Mouse (Mus musculus) kidney, embryonic 16.5 days (tissue): ENCODE results near the gene Xdh. TPM values are rescaled to one million over a fixed set of nuclear protein-coding genes. Genes with fewer than 3 reads are reported as not detected.
A peak's percentile ranks its signal among the peaks of the same experiment; 100 is the strongest.

Experiments used
- ATAC-seq: fragments of 200-750 bp; cut with Nextera tagmentation; 2 replicates; pipeline ENCODE4 v1.8.0; 2017; ENCODE audit warnings: moderate TSS enrichment; ENCODE audit not compliant: low FRiP score, low TSS enrichment
- H3K27ac ChIP-seq: fragments of 300-500 bp; sonication (generic); 2 replicates; pipeline ENCODE4 v1.5.1; 2014; ENCODE audit warnings: low read length
- H3K27me3 ChIP-seq: fragments of 300-500 bp; sonication (generic); 2 replicates; pipeline ENCODE4 v1.6.1; 2014; ENCODE audit warnings: low read length, control low read depth, mixed read lengths; ENCODE audit not compliant: insufficient read depth
- H3K36me3 ChIP-seq: fragments of 300-500 bp; sonication (generic); 2 replicates; pipeline ENCODE4 v1.6.1; 2014; ENCODE audit warnings: low read length, control low read depth, mixed read lengths; ENCODE audit not compliant: insufficient read depth
- H3K4me1 ChIP-seq: fragments of 300-500 bp; sonication (generic); 2 replicates; pipeline ENCODE4 v1.6.1; 2014; ENCODE audit warnings: low read length, control low read depth, mixed read lengths; ENCODE audit not compliant: insufficient read depth
- H3K4me2 ChIP-seq: fragments of 300-500 bp; sonication (generic); replicated peaks from 2 replicates; pipeline ENCODE4 v1.6.1; 2014; ENCODE audit warnings: low read depth, low read length
- H3K4me3 ChIP-seq: fragments of 300-500 bp; sonication (generic); 2 replicates; pipeline ENCODE4 v1.5.1; 2014; ENCODE audit warnings: mild to moderate bottlenecking, low read length
- H3K9ac ChIP-seq: fragments of 300-500 bp; sonication (generic); replicated peaks from 2 replicates; pipeline ENCODE4 v1.6.1; 2014; ENCODE audit warnings: low read length
- H3K9me3 ChIP-seq: fragments of 300-500 bp; sonication (generic); 2 replicates; pipeline ENCODE4 v1.6.1; 2016; ENCODE audit warnings: low read length, control low read depth
- WGBS: fragments of 180-500 bp; shearing (Covaris S2); extraction: QIAGEN DNeasy Blood & Tissue Kit; methylation state at CpG from one replicate; pipeline ENCODE4 v1.1.7; 2014; 5-methylcytosine and 5-hydroxymethylcytosine counted together
- polyA plus RNA-seq: library from polyadenylated mRNA; unstranded; fragments of >200 nt; fragmentation: Nextera tagmentation; extraction: Ambion mirVana; gene quantifications from 2 replicates; pipeline ENCODE4 v1.2.1, GENCODE M21; 2015

Gene Xdh
- 1.5 and 2.3 TPM in 2 replicates for polyA plus RNA-seq

DNA sequence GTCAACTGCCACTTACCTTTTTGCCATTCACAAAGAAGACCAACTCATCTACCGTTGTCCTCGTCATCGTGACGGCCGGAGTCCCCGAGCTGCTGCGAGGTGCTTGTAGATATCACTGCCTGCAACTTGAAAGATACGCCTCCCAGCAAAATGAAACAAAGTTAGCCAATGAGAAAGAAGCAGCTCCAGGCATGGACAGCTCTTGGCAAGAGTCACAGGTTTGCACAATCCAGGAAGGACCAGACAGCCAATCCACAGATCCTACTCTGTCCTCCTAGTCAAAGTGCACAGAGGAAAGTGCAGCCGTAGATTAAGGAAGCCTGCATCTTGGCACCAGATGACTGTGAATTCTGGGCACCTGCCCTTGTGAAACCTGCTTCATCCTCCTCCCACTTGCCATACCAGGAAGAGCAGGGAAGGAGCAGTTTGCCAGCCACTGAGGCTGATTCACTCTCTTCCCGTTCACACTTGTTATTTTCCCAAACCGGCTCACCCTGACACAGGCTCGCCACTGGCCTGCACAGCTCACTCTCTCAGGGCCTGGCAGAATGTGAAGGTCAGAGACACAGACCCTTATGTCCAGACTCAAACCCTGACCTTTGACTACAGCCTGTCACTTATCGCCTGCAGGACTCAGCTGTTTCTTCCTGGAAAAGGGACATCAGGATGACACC, at the start of gene Xdh:
Gene Xdh, minus strand, starts transcription at position 135 of the 674 bp plus-strand sequence.
- no peak within 1 kb of the TSS for H3K4me3 ChIP-seq
- peak; percentile 71 for ATAC-seq
- H3K9ac ChIP-seq, result no peak within 1 kb of the TSS
- WGBS, result 52% methylated on average over 13 of the region's 13 CpGs
- peak within 1 kb of the TSS; percentile 26; the same call in 1 of the 2 replicates for H3K4me2 ChIP-seq
- H3K27ac ChIP-seq, result no peak within 1 kb of the TSS
- H3K4me1 ChIP-seq, result peaks cover 5% of the 10 kb centered on the region
- no peaks in the 10 kb centered on the region for H3K27me3 ChIP-seq
- H3K9me3 ChIP-seq, result no peaks in the 10 kb centered on the region
- no peaks in the 10 kb centered on the region for H3K36me3 ChIP-seq

- Histone ChIP-seq H3K27me3 (no peaks in the 10 kb centered on the region), H3K9me3 (no peaks in the 10 kb centered on the region), H3K27ac (no peak overlapping the region), H3K36me3 (no peaks in the 10 kb centered on the region), H3K4me1 (no peaks in the 10 kb centered on the region), H3K4me2 (no peak overlapping the region), H3K9ac (no peak overlapping the region), H3K4me3 (no peak overlapping the region)
- no peak for ATAC-seq
- 88% methylated on average over 13 of the region's 13 CpGs for WGBS
These were observed 46.1 kb upstream of the Xdh start for GRCm38 (mm10) chr17:73995907-73996645.

DNA sequence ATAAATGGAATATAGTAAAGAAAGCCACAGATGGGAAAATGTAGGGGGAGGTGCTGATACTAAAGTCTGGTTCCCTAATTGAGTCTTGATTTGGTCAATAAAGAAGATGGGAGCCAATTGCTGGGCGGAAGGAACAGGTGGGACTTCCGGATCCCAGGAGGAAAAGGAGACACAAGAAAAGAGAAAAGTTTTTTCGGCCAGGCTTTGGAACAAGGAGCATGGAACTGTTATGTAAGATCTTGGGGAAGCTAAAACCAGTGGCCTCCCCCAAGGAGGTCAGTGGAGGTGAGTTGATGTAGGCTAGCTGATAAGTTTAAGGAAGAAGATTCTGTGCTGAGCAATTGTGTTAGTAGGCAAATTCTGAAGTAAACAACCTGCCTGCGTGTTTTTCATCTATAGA, 41.3 kb upstream of the Xdh start:
- Histone ChIP-seq H3K4me1 (no peaks in the 10 kb centered on the region), H3K9ac (no peak overlapping the region), H3K4me2 (no peak overlapping the region), H3K4me3 (no peak overlapping the region), H3K36me3 (no peaks in the 10 kb centered on the region), H3K9me3 (no peaks in the 10 kb centered on the region), H3K27me3 (no peaks in the 10 kb centered on the region), H3K27ac (no peak overlapping the region)
- no peak for ATAC-seq
- WGBS, result 89% methylated on average over 4 of the region's 4 CpGs

GRCm38 (mm10) chr17:73986571-73986970, 36.6 kb upstream of the Xdh start:
- WGBS, result 79% methylated on average over 2 of the region's 2 CpGs
- H3K27me3 ChIP-seq, result no peaks in the 10 kb centered on the region
- H3K27ac ChIP-seq, result no peak overlapping the region
- H3K4me1 ChIP-seq, result peaks cover 6% of the 10 kb centered on the region; the same call in 1 of the 2 replicates
- no peak overlapping the region for H3K4me3 ChIP-seq
- H3K9me3 ChIP-seq, result no peaks in the 10 kb centered on the region
- H3K36me3 ChIP-seq, result no peaks in the 10 kb centered on the region
- H3K9ac ChIP-seq, result no peak overlapping the region
- no peak for ATAC-seq
- H3K4me2 ChIP-seq, result no peak overlapping the region

DNA sequence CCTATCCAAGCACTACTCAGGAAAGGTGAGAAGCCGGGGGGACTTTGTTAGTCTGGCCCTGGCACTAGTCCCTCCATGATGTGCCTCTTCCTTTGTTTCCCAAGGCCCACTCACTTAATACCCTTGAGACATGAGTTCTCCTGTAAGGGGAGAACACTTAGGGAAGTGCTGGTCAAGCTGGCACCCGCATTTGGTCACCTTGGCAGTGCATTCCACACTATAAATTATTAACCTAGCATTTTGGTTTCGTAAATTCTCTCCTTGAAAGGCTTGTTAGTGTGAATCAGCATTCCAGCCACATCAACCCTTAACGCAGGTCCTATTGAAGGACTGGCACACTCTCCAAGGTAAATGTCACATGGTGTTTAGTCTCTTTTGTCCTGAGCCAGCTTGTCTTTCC, 35.9 kb upstream of the Xdh start:
- Histone ChIP-seq H3K4me2 (no peak overlapping the region), H3K27ac (no peak overlapping the region), H3K27me3 (no peaks in the 10 kb centered on the region), H3K9me3 (no peaks in the 10 kb centered on the region), H3K4me3 (no peak overlapping the region), H3K4me1 (peaks cover 6% of the 10 kb centered on the region; the same call in 1 of the 2 replicates), H3K36me3 (no peaks in the 10 kb centered on the region), H3K9ac (no peak overlapping the region)
- ATAC-seq, result 0 out of 2 replicates have a peak, but pooled peaks have one; percentile 39
- WGBS, result 75% methylated on average over 4 of the region's 4 CpGs

GRCm38 (mm10) chr17:73984508-73984907, 34.5 kb upstream of the Xdh start:
- Histone ChIP-seq H3K4me3 (no peak overlapping the region), H3K4me1 (peaks cover 6% of the 10 kb centered on the region; the same call in 1 of the 2 replicates), H3K36me3 (no peaks in the 10 kb centered on the region), H3K27me3 (no peaks in the 10 kb centered on the region), H3K4me2 (0 out of 2 replicates have a peak overlapping the region, but pooled peaks have one; percentile 15), H3K9ac (no peak overlapping the region), H3K9me3 (no peaks in the 10 kb centered on the region), H3K27ac (no peak overlapping the region)
- 4% methylated on average over 4 of the region's 4 CpGs for WGBS
- peak; percentile 74 for ATAC-seq

DNA sequence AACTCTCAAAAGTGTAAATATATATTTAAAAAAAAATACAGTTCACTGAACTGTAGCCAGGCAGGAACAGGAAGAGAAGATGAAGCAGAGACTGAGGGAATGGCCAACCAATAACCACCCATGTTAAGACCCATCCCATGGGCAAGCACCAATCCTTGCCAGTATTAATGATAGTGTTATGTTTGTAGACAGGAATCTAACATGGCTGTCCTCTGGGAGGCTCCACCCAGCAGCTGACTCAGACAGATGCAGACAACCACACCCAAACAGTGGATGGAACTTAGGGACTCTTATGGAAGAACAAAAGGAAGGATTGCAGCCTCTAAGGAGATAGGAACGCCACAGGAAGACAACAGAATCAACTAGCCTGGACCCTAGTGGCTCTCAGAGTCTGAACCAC, 32.9 kb upstream of the Xdh start:
- Histone ChIP-seq H3K27ac (no peak overlapping the region), H3K9ac (no peak overlapping the region), H3K4me3 (no peak overlapping the region), H3K9me3 (no peaks in the 10 kb centered on the region), H3K4me2 (no peak overlapping the region), H3K4me1 (peaks cover 6% of the 10 kb centered on the region; the same call in 1 of the 2 replicates), H3K27me3 (no peaks in the 10 kb centered on the region), H3K36me3 (no peaks in the 10 kb centered on the region)
- ATAC-seq, result no peak
- WGBS, result 94% methylated on average over 1 of the region's 1 CpGs

GRCm38 (mm10) chr17:73976066-73976465, 26.1 kb upstream of the Xdh start:
- no peaks in the 10 kb centered on the region for H3K9me3 ChIP-seq
- ATAC-seq, result no peak

DNA sequence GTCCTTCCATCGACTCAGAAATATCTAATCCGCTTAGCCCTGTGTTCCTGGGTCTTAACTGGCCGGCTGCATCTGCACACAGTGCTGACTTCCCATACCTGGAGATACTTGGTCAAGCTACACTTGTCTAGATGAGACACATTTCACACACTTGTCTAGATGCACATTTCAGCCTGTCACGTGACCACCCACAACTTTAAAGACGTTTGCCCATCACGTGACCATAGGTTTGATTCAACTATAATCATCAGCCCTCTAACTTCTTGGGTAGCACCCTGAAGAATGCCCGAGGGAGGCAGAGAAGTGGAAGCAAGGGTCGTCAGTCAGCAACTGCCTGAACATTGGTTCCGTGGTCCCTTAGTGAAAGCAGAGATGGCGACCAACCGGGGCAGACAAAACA, 22.7 kb upstream of the Xdh start:
- Histone ChIP-seq H3K36me3 (no peaks in the 10 kb centered on the region), H3K9me3 (no peaks in the 10 kb centered on the region), H3K27ac (no peak overlapping the region), H3K4me1 (peaks cover 6% of the 10 kb centered on the region), H3K4me2 (no peak overlapping the region), H3K27me3 (no peaks in the 10 kb centered on the region), H3K9ac (no peak overlapping the region), H3K4me3 (no peak overlapping the region)
- WGBS, result 88% methylated on average over 11 of the region's 11 CpGs
- no peak for ATAC-seq

More at GRCm38 (mm10) chr17:73976066-73976465, 26.1 kb upstream of the Xdh start:
- H3K4me2 ChIP-seq, result no peak overlapping the region
- H3K27me3 ChIP-seq, result no peaks in the 10 kb centered on the region
- no peak overlapping the region for H3K27ac ChIP-seq
- no peak overlapping the region for H3K9ac ChIP-seq
- no peak overlapping the region for H3K4me3 ChIP-seq
- H3K4me1 ChIP-seq, result peaks cover under 1% of the 10 kb centered on the region; the same call in 1 of the 2 replicates
- no peaks in the 10 kb centered on the region for H3K36me3 ChIP-seq

DNA sequence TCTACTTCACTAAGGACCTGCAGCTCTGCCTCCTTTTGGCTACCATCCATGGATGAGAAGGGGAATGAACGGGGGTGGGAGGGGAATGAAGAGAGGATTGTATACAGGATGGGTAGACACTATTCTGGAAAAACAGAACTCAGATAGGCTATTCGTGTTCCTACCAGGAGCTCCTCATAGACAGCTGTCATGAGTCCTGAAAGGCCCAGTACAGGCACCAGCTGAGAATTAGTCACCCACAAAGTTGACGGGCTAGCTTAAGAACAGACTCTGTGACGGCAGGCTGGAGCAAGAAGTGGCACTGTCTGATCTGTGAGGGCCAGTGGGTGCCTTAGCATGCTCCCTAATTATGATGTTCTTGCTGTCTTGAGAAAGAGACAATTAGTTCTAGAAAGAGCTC, 21.3 kb upstream of the Xdh start:
- no peaks in the 10 kb centered on the region for H3K36me3 ChIP-seq
- 74% methylated on average over 4 of the region's 4 CpGs for WGBS
- ATAC-seq, result no peak
- H3K4me1 ChIP-seq, result peaks cover 6% of the 10 kb centered on the region
- H3K9me3 ChIP-seq, result no peaks in the 10 kb centered on the region
- no peak overlapping the region for H3K4me2 ChIP-seq
- H3K27me3 ChIP-seq, result no peaks in the 10 kb centered on the region
- no peak overlapping the region for H3K9ac ChIP-seq
- no peak overlapping the region for H3K27ac ChIP-seq
- H3K4me3 ChIP-seq, result no peak overlapping the region
